Mouse (Mus musculus) heart, embryonic 10.5 days (tissue): ENCODE measurements around the gene Sft2d1. TPM values are rescaled to one million over a fixed set of nuclear protein-coding genes. Genes with fewer than 3 reads are reported as not detected.

Source experiments
- polyA plus RNA-seq: library from polyadenylated mRNA; unstranded; fragments of >200 nt; fragmentation: Nextera tagmentation; extraction: Ambion mirVana; gene quantifications from 2 replicates; pipeline ENCODE4 v1.2.1, GENCODE M21; 2016

Gene Sft2d1
- polyA plus RNA-seq, 1 experiment from 2014 or later = 85.3 TPM

Other genes with a start within 250 kb of the Sft2d1 start
- gene Gm49673, start 163.3 kb upstream of the Sft2d1 start, polyA plus RNA-seq = 0.10 TPM in 1 of 2 replicates, not detected in the other
- gene Rnaset2a, start 163.0 kb upstream of the Sft2d1 start, polyA plus RNA-seq = 25.0 and 30.2 TPM in 2 replicates
- 24.9 and 30.8 TPM in 2 replicates for gene Fgfr1op, start 145.6 kb upstream of the Sft2d1 start, polyA plus RNA-seq
- gene Ccr6, start 75.1 kb upstream of the Sft2d1 start, polyA plus RNA-seq = not detected in 2 replicates
- gene Mpc1, start 28.2 kb upstream of the Sft2d1 start, polyA plus RNA-seq = 96.2 and 144 TPM in 2 replicates
- 0.07 and 0.11 TPM in 2 replicates for gene Prr18, start 26.4 kb downstream of the Sft2d1 start, polyA plus RNA-seq
- gene T2, start 44.9 kb downstream of the Sft2d1 start, polyA plus RNA-seq = 0.14 and 0.52 TPM in 2 replicates
- gene T, start 123.3 kb downstream of the Sft2d1 start, polyA plus RNA-seq = 0.29 TPM in 1 of 2 replicates, not detected in the other
- gene Pde10a, start 214.3 kb downstream of the Sft2d1 start, polyA plus RNA-seq = 2.8 and 3.5 TPM in 2 replicates